Mouse (Mus musculus) kidney, postnatal 10 days (tissue): ENCODE results near the gene Bpi.

Experiments used
- DNase-seq: peaks from one replicate; pipeline ENCODE4 v3.0.0; 2021; ENCODE audit warnings: mixed read lengths

The Bpi gene

DNA sequence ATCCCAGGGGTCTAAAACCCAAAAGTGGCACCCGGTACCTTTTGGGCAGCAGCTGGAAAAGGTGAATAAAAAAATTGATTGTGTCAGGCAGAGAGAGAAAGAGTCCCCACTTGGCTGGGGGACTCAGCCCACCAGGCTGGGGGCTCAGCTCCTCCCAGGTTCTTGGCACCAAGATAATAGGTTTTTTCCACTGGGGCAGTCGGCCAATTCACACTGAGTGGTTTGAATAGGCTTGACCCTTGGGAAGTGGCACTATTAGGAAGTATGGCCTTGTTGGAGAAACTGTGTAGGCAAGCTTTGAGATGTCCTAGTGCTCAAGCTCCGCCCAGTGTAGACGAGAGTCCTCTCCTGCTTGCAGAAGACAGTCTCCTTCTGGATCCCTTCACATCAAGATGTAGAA lies 41.8 kb downstream of the Bpi start:
- DNase-seq = no peak

GRCm38 (mm10) chr2:158302807-158303206 lies 44.9 kb downstream of the Bpi start:
- DNase-seq = no peak

DNA sequence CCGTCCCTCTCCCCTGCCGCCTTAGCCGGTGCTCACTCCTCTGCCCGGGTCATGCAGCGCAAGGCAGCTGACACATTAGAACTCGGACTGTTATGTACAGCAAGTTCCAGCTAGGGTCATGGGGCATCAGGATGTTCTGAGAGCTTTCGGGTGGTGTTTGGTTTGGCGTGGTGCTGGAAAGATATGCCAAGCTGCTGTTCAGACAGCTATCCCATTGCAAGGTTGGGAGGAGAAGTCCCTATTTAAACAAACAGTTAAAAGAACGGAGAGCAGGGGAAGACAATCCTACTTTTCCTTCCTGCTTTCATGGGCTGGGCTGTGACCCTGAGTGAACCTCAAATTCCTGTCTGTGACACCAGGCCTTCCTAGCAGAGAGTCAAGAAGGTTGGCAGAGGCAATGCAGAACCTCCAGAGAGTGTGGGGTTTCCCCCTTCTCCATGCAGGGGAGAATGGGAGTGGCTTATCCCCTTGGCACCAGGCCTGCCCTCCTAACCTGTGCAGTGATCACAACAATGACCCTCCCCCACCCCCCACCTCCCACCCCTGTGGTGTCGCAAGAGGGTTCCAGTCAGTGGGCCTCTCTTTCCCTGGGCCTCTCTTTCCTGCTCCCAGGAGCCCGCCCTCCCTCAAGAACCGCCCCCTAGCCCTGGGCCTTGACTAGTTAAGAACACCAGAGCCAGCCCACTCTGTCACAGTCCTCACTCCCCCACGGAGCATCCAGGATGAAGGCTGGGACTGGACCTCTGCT lies 48.2 kb downstream of the Bpi start, which contains the start of gene Lbp:
Gene Lbp (plus strand): TSS at position 546 of the 748 bp plus-strand sequence.
- DNase-seq = peak; percentile 73

- no peak for DNase-seq
Observed at GRCm38 (mm10) chr2:158306696-158307049, 48.8 kb downstream of the Bpi start.

GRCm38 (mm10) chr2:158308276-158308675 lies 50.4 kb downstream of the Bpi start:
- no peak for DNase-seq

DNA sequence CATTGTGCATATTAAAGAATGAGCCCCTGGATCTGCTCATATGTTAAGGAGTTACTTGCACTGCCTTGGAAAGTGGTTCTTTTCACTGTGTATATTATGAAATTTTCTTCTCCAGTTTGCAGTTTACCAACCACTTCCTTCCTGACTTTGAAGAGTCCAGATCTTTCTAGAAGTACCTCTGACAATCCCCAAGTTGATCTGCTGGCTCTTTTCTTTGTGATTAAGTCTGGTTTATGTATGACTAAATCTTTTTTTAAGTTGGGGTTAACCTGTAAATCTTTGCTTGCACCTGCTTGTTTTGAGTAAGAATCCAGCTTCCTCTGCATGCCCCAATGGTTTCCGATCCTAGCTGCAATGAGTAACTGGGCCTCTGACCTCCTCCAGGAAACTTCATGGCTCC lies 55.2 kb downstream of the Bpi start:
- no peak for DNase-seq

DNA sequence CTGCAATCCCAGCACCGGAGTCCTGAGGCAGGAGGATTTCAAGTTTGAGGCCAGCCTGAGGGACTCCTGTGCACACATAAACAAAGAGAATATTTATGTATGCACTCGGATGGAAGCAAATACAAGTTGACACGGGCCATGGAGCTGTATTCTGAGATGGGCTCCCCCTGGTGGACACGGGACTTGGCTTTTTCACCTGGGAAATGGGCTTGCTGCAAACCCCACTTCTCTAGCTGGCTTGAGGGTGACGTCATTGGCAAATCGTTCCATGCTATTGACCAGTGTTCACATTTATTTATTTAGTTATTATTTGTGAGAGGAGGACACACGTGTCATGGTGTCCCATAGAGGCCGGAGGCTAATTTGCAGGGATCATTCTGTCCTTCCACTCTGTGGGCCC lies 58.5 kb downstream of the Bpi start:
- DNase-seq = peak; percentile 43

DNA sequence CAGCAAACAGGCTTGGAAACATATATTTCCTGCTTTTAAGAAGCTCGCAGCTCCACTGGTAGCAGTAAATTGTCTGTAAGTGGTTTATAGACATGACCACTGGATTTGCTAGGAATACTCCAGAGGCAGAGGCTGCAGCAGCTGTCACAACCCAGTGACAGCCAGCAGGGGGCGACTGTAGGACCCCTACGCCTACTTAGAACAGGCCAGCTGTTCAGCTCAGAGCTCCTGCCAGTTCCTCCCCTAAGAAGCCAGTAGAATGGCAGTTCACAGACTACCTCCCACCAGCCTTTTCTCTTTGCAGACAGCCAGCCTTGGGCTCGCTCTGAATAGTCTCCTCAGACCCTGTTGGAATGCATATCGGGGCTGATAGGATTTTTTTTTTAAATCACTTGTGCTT lies 59.1 kb downstream of the Bpi start:
- peak; percentile 84 for DNase-seq

DNA sequence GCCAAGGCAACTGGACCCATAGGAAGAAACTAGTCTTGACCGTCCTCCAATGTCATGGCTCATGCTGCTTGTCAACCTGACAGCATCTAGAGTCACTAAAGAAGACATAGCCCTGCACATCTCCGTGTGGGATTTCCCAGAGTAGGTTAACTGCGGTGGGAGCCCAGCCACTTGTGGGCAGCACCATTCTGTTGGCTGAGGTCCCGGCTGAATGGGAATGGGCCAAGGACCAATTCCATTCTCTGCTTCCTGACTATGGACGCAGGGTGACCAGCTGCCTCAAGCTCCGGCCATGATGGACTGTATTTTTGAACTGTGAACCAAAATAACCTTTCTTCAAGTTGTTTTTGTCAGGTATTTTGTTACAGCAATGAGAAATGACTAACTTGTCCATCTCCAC lies 63.7 kb downstream of the Bpi start:
- DNase-seq = no peak

GRCm38 (mm10) chr2:158322845-158323244 lies 65.0 kb downstream of the Bpi start:
- no peak for DNase-seq

DNA sequence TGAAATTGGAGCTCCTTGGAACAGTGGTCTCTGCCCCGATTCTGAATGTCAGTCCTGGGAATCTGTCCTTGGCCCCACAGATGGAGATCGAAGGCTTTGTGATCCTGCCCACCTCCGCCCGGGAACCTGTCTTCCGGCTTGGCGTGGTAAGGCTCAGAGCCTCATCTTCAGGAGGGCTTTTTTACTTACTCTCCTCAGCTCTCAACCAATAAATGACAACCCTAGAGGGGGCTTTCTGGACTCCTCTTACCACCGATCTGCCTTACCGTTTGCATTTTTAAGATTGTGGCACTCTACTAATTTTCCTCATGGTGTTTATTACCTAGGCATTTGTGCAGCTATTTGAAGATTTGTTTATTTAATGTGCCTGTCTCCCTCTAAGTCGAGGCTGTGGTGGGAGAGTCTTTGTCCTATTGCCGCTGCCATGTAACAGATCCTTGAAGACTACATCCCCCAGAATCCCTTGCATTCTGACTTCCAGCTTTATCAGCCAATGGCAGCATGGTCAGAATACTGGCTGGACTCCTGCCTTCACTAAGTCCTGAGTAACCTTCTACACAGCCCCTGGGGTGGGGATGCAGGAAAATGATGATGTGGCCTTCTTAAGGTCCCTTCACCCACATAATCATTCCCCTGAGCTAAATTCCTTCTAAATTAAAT lies 66.8 kb downstream of the Bpi start:
- peak; percentile 37 for DNase-seq

DNA sequence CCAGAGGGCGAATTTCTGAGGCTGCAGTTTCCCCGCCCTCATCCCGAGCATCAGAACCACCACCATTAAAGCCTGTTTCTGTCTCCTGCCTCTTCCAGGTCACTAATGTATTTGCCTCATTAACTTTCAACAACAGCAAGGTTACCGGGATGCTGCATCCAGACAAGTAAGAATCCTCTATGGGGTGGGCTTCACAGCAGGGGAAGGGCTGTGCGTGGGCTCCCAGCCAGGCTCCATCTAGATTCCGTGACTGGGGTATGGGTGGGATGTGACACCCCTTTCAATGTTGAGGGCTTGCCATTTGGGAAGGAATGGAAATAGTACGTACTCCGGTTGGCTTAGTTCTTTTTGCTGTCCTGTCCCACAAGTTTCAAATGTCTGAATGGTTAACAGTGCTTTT lies 67.7 kb downstream of the Bpi start:
- DNase-seq = no peak
